In genomic region chr16:48570354-48570753, GRCm38 (mm10) we compare ENCODE assay signal across 8 mouse cellular contexts.
DNase-seq lines count a peak whose midpoint lies in the region; ATAC-seq and TF ChIP-seq lines count a peak whose summit lies in the region.

No protein-coding gene starts in this region.

- no peak overlapping the region for H3K27ac ChIP-seq in spleen, adult 2 months (ENCODE audit: insufficient read depth, low read length)
- no peak overlapping the region for H3K27ac ChIP-seq in kidney, embryonic 16.5 days (ENCODE audit: low read length)
- H3K27ac ChIP-seq in liver, embryonic 11.5 days (ENCODE audit: low read depth, low read length) = no peak overlapping the region
- H3K27ac ChIP-seq in neural tube, embryonic 13.5 days (replicated peaks) = no peak overlapping the region

- no peaks in the 10 kb centered on the region for H3K36me3 ChIP-seq in spleen, adult 2 months (ENCODE audit: control insufficient read depth, insufficient read depth, low read length)
- no peaks in the 10 kb centered on the region for H3K36me3 ChIP-seq in kidney, embryonic 16.5 days (ENCODE audit: insufficient read depth, low read length)
- H3K36me3 ChIP-seq in liver, embryonic 11.5 days (ENCODE audit: control insufficient read depth, insufficient read depth, low read length) = no peaks in the 10 kb centered on the region
- no peaks in the 10 kb centered on the region for H3K36me3 ChIP-seq in neural tube, embryonic 13.5 days

- intact Hi-C loops in gastrocnemius, postnatal 14 days (cut with DNase I; ENCODE audit: low total_unique reads) = no loop called here

- H3K4me3 ChIP-seq in spleen, adult 2 months (ENCODE audit: extremely low read depth, insufficient read depth, insufficient read length) = no peak overlapping the region
- H3K4me3 ChIP-seq in kidney, embryonic 16.5 days (ENCODE audit: low read length) = no peak overlapping the region
- no peak overlapping the region for H3K4me3 ChIP-seq in liver, embryonic 11.5 days (ENCODE audit: low read depth, low read length)
- no peak overlapping the region for H3K4me3 ChIP-seq in neural tube, embryonic 13.5 days

- H3K9me3 ChIP-seq in kidney, embryonic 16.5 days (ENCODE audit: low read length) = 0 out of 2 replicates have a peak, but pooled peaks cover 5% of the 10 kb centered on the region
- H3K9me3 ChIP-seq in liver, embryonic 11.5 days (ENCODE audit: control insufficient read depth, low read length) = no peaks in the 10 kb centered on the region
- no peaks in the 10 kb centered on the region for H3K9me3 ChIP-seq in neural tube, embryonic 13.5 days

- no peak overlapping the region for H3K9ac ChIP-seq in kidney, embryonic 16.5 days (replicated peaks; ENCODE audit: low read length)
- no peak overlapping the region for H3K9ac ChIP-seq in liver, embryonic 11.5 days (ENCODE audit: low read depth, low read length)
- no peak overlapping the region for H3K9ac ChIP-seq in neural tube, embryonic 13.5 days

- TF ChIP-seq POLR2A in spleen, adult 2 months (IDR thresholded peaks at IDR 0.05; ENCODE audit: low read depth, low read length) = no peak

- TF ChIP-seq CTCF in spleen, adult 2 months (IDR thresholded peaks at IDR 0.05; ENCODE audit: extremely low read depth, insufficient read depth, insufficient read length, insufficient replicate concordance) = peak; percentile 76

- DNase-seq in spleen, adult 2 months (ENCODE audit: low read depth in 1 of 2, low spot score in 2 of 2) = peak in 1 of 2 experiments; percentile 27
- DNase-seq in spleen, adult 12 weeks (ENCODE audit: low spot score) = no peak
- peak; percentile 79 to 89 for DNase-seq in cerebellum, postnatal 25 days
- peak; percentile 39 for DNase-seq in gastrocnemius, postnatal 14 days
- peak; percentile 38 for DNase-seq in liver, embryonic 11.5 days (ENCODE audit: low spot score)
- peak; percentile 84 for DNase-seq in testis, postnatal 10 days (ENCODE audit: low spot score)

- no peaks in the 10 kb centered on the region for H3K27me3 ChIP-seq in spleen, adult 2 months (ENCODE audit: control insufficient read depth, insufficient read depth, low read length)
- H3K27me3 ChIP-seq in kidney, embryonic 16.5 days (ENCODE audit: insufficient read depth, low read length) = no peaks in the 10 kb centered on the region; the same call in 1 of the 2 replicates
- H3K27me3 ChIP-seq in liver, embryonic 11.5 days (replicated peaks; ENCODE audit: control insufficient read depth, insufficient read depth, low read length) = no peaks in the 10 kb centered on the region
- no peaks in the 10 kb centered on the region for H3K27me3 ChIP-seq in neural tube, embryonic 13.5 days

- H3K4me2 ChIP-seq in kidney, embryonic 16.5 days (replicated peaks; ENCODE audit: low read depth, low read length) = no peak overlapping the region
- H3K4me2 ChIP-seq in liver, embryonic 11.5 days = no peak overlapping the region
- H3K4me2 ChIP-seq in neural tube, embryonic 13.5 days = no peak overlapping the region

- no peaks in the 10 kb centered on the region for H3K4me1 ChIP-seq in spleen, adult 2 months (ENCODE audit: control insufficient read depth, insufficient read depth, insufficient read length)
- H3K4me1 ChIP-seq in kidney, embryonic 16.5 days (ENCODE audit: insufficient read depth, low read length) = no peaks in the 10 kb centered on the region
- no peaks in the 10 kb centered on the region for H3K4me1 ChIP-seq in liver, embryonic 11.5 days (replicated peaks; ENCODE audit: control insufficient read depth, insufficient read depth, low read length)
- H3K4me1 ChIP-seq in neural tube, embryonic 13.5 days (replicated peaks) = no peaks in the 10 kb centered on the region

- peak; percentile 78; the same call in 1 of the 2 replicates for ATAC-seq in kidney, embryonic 16.5 days (ENCODE audit: low FRiP score, low TSS enrichment)
- ATAC-seq in liver, embryonic 11.5 days (replicated peaks; ENCODE audit: low FRiP score) = no peak; the same call in 1 of the 2 replicates
- peak; percentile 88 for ATAC-seq in neural tube, embryonic 13.5 days (ENCODE audit: low read depth)

- WGBS in spleen, adult 2 months = 21% methylated on average over 9 of the region's 9 CpGs
- WGBS in kidney, embryonic 16.5 days = 10% methylated on average over 9 of the region's 9 CpGs
- WGBS in liver, embryonic 11.5 days = 19% methylated on average over 9 of the region's 9 CpGs
- WGBS in neural tube, embryonic 13.5 days = 12% methylated on average over 9 of the region's 9 CpGs
